Comparison of ENCODE assay signal across 19 mouse cellular contexts in genomic region chr6:53938942-53939341, GRCm38 (mm10). TPM values are rescaled to one million over a fixed set of nuclear protein-coding genes. Genes with fewer than 3 reads are reported as not detected.
DNase-seq lines count a peak whose midpoint lies in the region; ATAC-seq and TF ChIP-seq lines count a peak whose summit lies in the region.
"Had no signal": no experiment of that assay in that cellular context is flagged by ENCODE, and none has a peak within 500 bp of the region (broad histone marks: within the 10 kb centered on the region; RNA-seq: fewer than 3 reads in every experiment).

No protein-coding gene starts in this region.

- no peaks in the 10 kb centered on the region for H3K36me3 ChIP-seq in forebrain, embryonic 12.5 days (replicated peaks)
- no peaks in the 10 kb centered on the region for H3K36me3 ChIP-seq in forebrain, embryonic 13.5 days (ENCODE audit: poor library complexity, severe bottlenecking)
- no peaks in the 10 kb centered on the region for H3K36me3 ChIP-seq in hindbrain, embryonic 15.5 days
- H3K36me3 ChIP-seq in midbrain, embryonic 15.5 days (replicated peaks) = no peaks in the 10 kb centered on the region
- H3K36me3 ChIP-seq: embryonic facial prominence, embryonic 13.5 days; heart, embryonic 10.5 days; neural tube, embryonic 12.5 days had no signal

- 0 out of 2 replicates have a peak, but pooled peaks cover 4% of the 10 kb centered on the region for H3K27me3 ChIP-seq in forebrain, embryonic 12.5 days
- no peaks in the 10 kb centered on the region for H3K27me3 ChIP-seq in forebrain, embryonic 13.5 days
- H3K27me3 ChIP-seq in hindbrain, embryonic 15.5 days = no peaks in the 10 kb centered on the region
- H3K27me3 ChIP-seq in midbrain, embryonic 15.5 days (replicated peaks) = no peaks in the 10 kb centered on the region
- H3K27me3 ChIP-seq in cerebellum, adult 2 months (ENCODE audit: control insufficient read depth, insufficient read depth, low read length) = no peaks in the 10 kb centered on the region
- H3K27me3 ChIP-seq: CH12.LX; embryonic facial prominence, embryonic 13.5 days; neural tube, embryonic 12.5 days had no signal

- WGBS in forebrain, embryonic 12.5 days = 4% methylated on average over 3 of the region's 3 CpGs
- 9% methylated on average over 3 of the region's 3 CpGs for WGBS in forebrain, embryonic 13.5 days
- WGBS in hindbrain, embryonic 15.5 days = 19% methylated on average over 3 of the region's 3 CpGs
- WGBS in midbrain, embryonic 15.5 days = 12% methylated on average over 3 of the region's 3 CpGs
- 50% methylated on average over 3 of the region's 3 CpGs for WGBS in cerebellum, adult 2 months

- 0 out of 2 replicates have a peak, but pooled peaks have one; percentile 20 for ATAC-seq in forebrain, embryonic 12.5 days (ENCODE audit: low FRiP score)
- ATAC-seq in forebrain, embryonic 13.5 days = no peak
- ATAC-seq in hindbrain, embryonic 15.5 days (ENCODE audit: low FRiP score, low read depth) = peak; percentile 48; the same call in 1 of the 2 replicates
- ATAC-seq in midbrain, embryonic 15.5 days (replicated peaks) = peak; percentile 33; the same call in 1 of the 2 replicates
- ATAC-seq: lung, postnatal 0 days had no signal

- peak; percentile 72 for DNase-seq in brain, adult 2 months (ENCODE audit: low read depth, low spot score)
- no peak for DNase-seq in urinary bladder, adult 2 months (ENCODE audit: low spot score)
- no peak for DNase-seq in kidney, postnatal 14 days
- DNase-seq in cerebellum, adult 2 months = no peak
- DNase-seq: adrenal gland, postnatal 36 days; cerebellum, postnatal 25 days; gastrocnemius, postnatal 36 days; layer of hippocampus, adult 9-11 months; left cerebral cortex, postnatal 4 days had no signal

- no peak overlapping the region for H3K27ac ChIP-seq in forebrain, embryonic 12.5 days
- no peak overlapping the region for H3K27ac ChIP-seq in forebrain, embryonic 13.5 days
- H3K27ac ChIP-seq in hindbrain, embryonic 15.5 days (replicated peaks) = peak overlapping the region; percentile 42
- peak overlapping the region; percentile 29; the same call in 1 of the 2 replicates for H3K27ac ChIP-seq in midbrain, embryonic 15.5 days
- no peak overlapping the region for H3K27ac ChIP-seq in cerebellum, adult 2 months (ENCODE audit: insufficient read depth, low read length)
- H3K27ac ChIP-seq: embryonic facial prominence, embryonic 13.5 days; heart, embryonic 10.5 days; liver, embryonic 14.5 days; neural tube, embryonic 12.5 days had no signal

- peaks cover 18% of the 10 kb centered on the region for H3K4me1 ChIP-seq in forebrain, embryonic 12.5 days
- no peaks in the 10 kb centered on the region for H3K4me1 ChIP-seq in forebrain, embryonic 13.5 days
- peaks cover 13% of the 10 kb centered on the region for H3K4me1 ChIP-seq in hindbrain, embryonic 15.5 days (replicated peaks)
- peaks cover 10% of the 10 kb centered on the region; the same call in 1 of the 2 replicates for H3K4me1 ChIP-seq in midbrain, embryonic 15.5 days
- no peaks in the 10 kb centered on the region for H3K4me1 ChIP-seq in cerebellum, adult 2 months (ENCODE audit: control insufficient read depth, insufficient read depth, low read length)

- no peaks in the 10 kb centered on the region for H3K9me3 ChIP-seq in forebrain, embryonic 12.5 days
- H3K9me3 ChIP-seq in forebrain, embryonic 13.5 days (replicated peaks) = no peaks in the 10 kb centered on the region
- no peaks in the 10 kb centered on the region for H3K9me3 ChIP-seq in hindbrain, embryonic 15.5 days
- no peaks in the 10 kb centered on the region for H3K9me3 ChIP-seq in midbrain, embryonic 15.5 days
- H3K9me3 ChIP-seq: embryonic facial prominence, embryonic 13.5 days; heart, embryonic 10.5 days; neural tube, embryonic 12.5 days had no signal

- H3K9ac ChIP-seq in forebrain, embryonic 12.5 days = no peak overlapping the region
- H3K9ac ChIP-seq in forebrain, embryonic 13.5 days = no peak overlapping the region
- H3K9ac ChIP-seq in hindbrain, embryonic 15.5 days = no peak overlapping the region
- no peak overlapping the region for H3K9ac ChIP-seq in midbrain, embryonic 15.5 days
- H3K9ac ChIP-seq: embryonic facial prominence, embryonic 13.5 days; liver, embryonic 14.5 days; neural tube, embryonic 12.5 days had no signal

- no peak overlapping the region for H3K4me3 ChIP-seq in forebrain, embryonic 12.5 days (replicated peaks)
- H3K4me3 ChIP-seq in forebrain, embryonic 13.5 days = no peak overlapping the region
- H3K4me3 ChIP-seq in hindbrain, embryonic 15.5 days = no peak overlapping the region
- no peak overlapping the region for H3K4me3 ChIP-seq in midbrain, embryonic 15.5 days
- no peak overlapping the region for H3K4me3 ChIP-seq in cerebellum, adult 2 months (replicated peaks; ENCODE audit: insufficient read depth, low read depth, low read length)
- H3K4me3 ChIP-seq: embryonic facial prominence, embryonic 13.5 days; heart, embryonic 10.5 days; neural tube, embryonic 12.5 days had no signal

- no peak for TF ChIP-seq POLR2A in cerebellum, adult 2 months (IDR thresholded peaks at IDR 0.05; ENCODE audit: borderline replicate concordance, insufficient read depth, low read length)

- no peak overlapping the region for H3K4me2 ChIP-seq in forebrain, embryonic 12.5 days
- H3K4me2 ChIP-seq in forebrain, embryonic 13.5 days = no peak overlapping the region
- H3K4me2 ChIP-seq in hindbrain, embryonic 15.5 days = no peak overlapping the region
- H3K4me2 ChIP-seq in midbrain, embryonic 15.5 days = no peak overlapping the region
- H3K4me2 ChIP-seq: embryonic facial prominence, embryonic 13.5 days; neural tube, embryonic 12.5 days had no signal

- no peak for TF ChIP-seq CTCF in cerebellum, adult 2 months (IDR thresholded peaks at IDR 0.05; ENCODE audit: borderline replicate concordance, insufficient read depth, low read depth, low read length)

RNA-seq across cellular contexts. Expression of gene Cpvl, which starts 39.5 kb away (rescaled TPM):
- polyA plus RNA-seq in forebrain, embryonic 12.5 days (2016; fragmentation: Nextera tagmentation; extraction: Ambion mirVana) = not detected in 2 replicates
- 0.11 TPM in 1 of 2 replicates, not detected in the other for polyA plus RNA-seq in forebrain, embryonic 13.5 days (2015; fragmentation: Nextera tagmentation; extraction: Ambion mirVana)
- polyA plus RNA-seq in hindbrain, embryonic 15.5 days (2015; fragmentation: Nextera tagmentation; extraction: Ambion mirVana) = 0.10 TPM in 1 of 2 replicates, not detected in the other
- polyA plus RNA-seq in midbrain, embryonic 15.5 days (2015; fragmentation: Nextera tagmentation; extraction: Ambion mirVana) = not detected in 2 replicates
- polyA plus RNA-seq in urinary bladder, adult 2 months (2012; rRNA removed) = not detected in 2 replicates
- 0.26 and 0.40 TPM in 2 replicates for polyA plus RNA-seq in cerebellum, adult 2 months (2012; rRNA removed)
- polyA plus RNA-seq: heart, embryonic 10.5 days; liver, embryonic 14.5 days; neural tube, embryonic 12.5 days had no signal

Comparison
In these comparisons a context has a peak if more than half of its experiments do, and no peak if none do; other contexts are left out.
1. H3K27ac ChIP-seq: peak in hindbrain, embryonic 15.5 days (single experiment) and midbrain, embryonic 15.5 days (single experiment); none in forebrain, embryonic 12.5 days (single experiment), forebrain, embryonic 13.5 days (single experiment) and cerebellum, adult 2 months (single experiment).